Mouse (Mus musculus): ENCODE data around the gene Plau.

DNA sequence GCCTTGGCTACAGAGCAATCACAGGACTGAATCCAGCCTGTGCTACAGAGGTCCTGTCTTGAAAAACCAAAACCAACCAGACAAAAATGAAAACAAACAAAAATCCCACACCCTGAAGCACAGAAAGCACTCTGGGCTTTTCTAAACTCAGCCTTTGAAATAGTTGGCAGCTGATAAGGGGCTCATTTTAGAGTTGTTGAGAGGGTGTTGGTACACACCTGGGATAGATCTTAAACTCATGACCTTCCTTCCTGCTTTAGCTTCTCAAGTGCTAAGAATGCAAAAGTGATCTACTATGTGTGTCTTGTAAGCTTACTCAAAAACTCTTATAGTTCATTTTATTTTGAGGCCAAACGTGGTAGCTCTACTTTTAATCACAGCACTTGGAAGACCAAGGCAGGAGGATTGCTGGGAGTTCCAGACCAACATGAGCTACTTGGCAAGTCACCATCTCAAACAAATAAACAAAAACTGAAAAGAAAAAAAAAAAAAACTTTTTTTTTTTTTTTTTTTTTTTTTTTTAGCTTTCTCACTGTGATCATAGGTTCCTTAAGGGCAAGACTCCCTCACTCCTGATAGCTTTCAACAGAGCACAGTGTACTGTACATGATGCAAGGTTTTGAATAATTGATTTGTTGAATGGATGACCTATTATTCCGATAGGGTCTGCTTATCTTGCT lies 33.4 kb upstream of the Plau start:
- no peak for TF ChIP-seq CTCF (IDR thresholded peaks at IDR 0.05; ENCODE audit: low read depth)
- no peak for TF ChIP-seq EP300 (IDR thresholded peaks at IDR 0.05; ENCODE audit: low read depth)
